Mouse (Mus musculus) stomach, postnatal 0 days (tissue): Measurements from ENCODE around the gene Gramd4. TPM values are rescaled to one million over a fixed set of nuclear protein-coding genes. Genes with fewer than 3 reads are reported as not detected.
A peak's percentile ranks its signal among the peaks of the same experiment; 100 is the strongest.

ENCODE experiments used
- ATAC-seq: fragments of 200-750 bp; cut with Nextera tagmentation; 2 replicates; pipeline ENCODE4 v1.8.0; 2017; ENCODE audit not compliant: low FRiP score, low TSS enrichment
- DNase-seq: peaks from one replicate; pipeline ENCODE4 v3.0.0-alpha.2; 2016; ENCODE audit warnings: low spot score
- H3K27ac ChIP-seq: fragments of 300-500 bp; sonication (generic); replicated peaks from 2 replicates; pipeline ENCODE4 v1.5.1; 2014; ENCODE audit warnings: mild to moderate bottlenecking, control low read depth
- H3K27me3 ChIP-seq: fragments of 300-500 bp; sonication (generic); 2 replicates; pipeline ENCODE4 v1.6.1; 2014; ENCODE audit warnings: low read length; ENCODE audit not compliant: control insufficient read depth, insufficient read depth
- H3K36me3 ChIP-seq: fragments of 300-500 bp; sonication (generic); 2 replicates; pipeline ENCODE4 v1.6.1; 2014; ENCODE audit warnings: low read length, mixed read lengths; ENCODE audit not compliant: control insufficient read depth, insufficient read depth
- H3K4me1 ChIP-seq: fragments of 300-500 bp; sonication (generic); replicated peaks from 2 replicates; pipeline ENCODE4 v1.6.1; 2014; ENCODE audit warnings: antibody characterized with exemption; ENCODE audit not compliant: control insufficient read depth, insufficient read depth
- H3K4me2 ChIP-seq: fragments of 300-500 bp; sonication (generic); replicated peaks from 2 replicates; pipeline ENCODE4 v1.6.1; 2014; ENCODE audit warnings: low read depth, mild to moderate bottlenecking, control low read depth, moderate library complexity
- H3K4me3 ChIP-seq: fragments of 300-500 bp; sonication (generic); 2 replicates; pipeline ENCODE4 v1.5.1; 2014; ENCODE audit warnings: low read depth, low read length, control low read depth
- H3K9ac ChIP-seq: fragments of 300-500 bp; sonication (generic); 2 replicates; pipeline ENCODE4 v1.6.1; 2014; ENCODE audit warnings: mild to moderate bottlenecking, low read length, control low read depth, mixed read lengths
- H3K9me3 ChIP-seq: fragments of 300-500 bp; sonication (generic); 2 replicates; pipeline ENCODE4 v1.6.1; 2016; ENCODE audit warnings: low read length; ENCODE audit not compliant: control insufficient read depth
- CTCF ChIP-seq: IDR thresholded peaks from 2 replicates; pipeline ENCODE4 v1.5.1; 2016; ENCODE audit warnings: antibody characterized with exemption, low read depth, mild to moderate bottlenecking, moderate library complexity
- EP300 ChIP-seq: optimal IDR thresholded peaks from 2 replicates; pipeline ENCODE3; 2016; ENCODE audit warnings: antibody characterized with exemption
- WGBS: fragments of 180-500 bp; shearing (Covaris S2); extraction: QIAGEN DNeasy Blood & Tissue Kit; methylation state at CpG from one replicate; pipeline ENCODE4 v1.1.7; 2014; 5-methylcytosine and 5-hydroxymethylcytosine counted together
- polyA plus RNA-seq: library from polyadenylated mRNA; unstranded; fragments of >200 nt; fragmentation: Nextera tagmentation; extraction: Ambion mirVana; gene quantifications from 2 replicates; pipeline ENCODE4 v1.2.1, GENCODE M21; 2015

Gramd4 gene
- polyA plus RNA-seq, 1 experiment from 2014 or later, result 11.1 TPM

- no peak for ATAC-seq
- no peak overlapping the region for H3K27ac ChIP-seq
- no peak for DNase-seq
- no peaks in the 10 kb centered on the region for H3K27me3 ChIP-seq
- WGBS, result 55% methylated on average over 8 of the region's 8 CpGs
- no peak overlapping the region for H3K9ac ChIP-seq
- TF ChIP-seq CTCF, result no peak
- TF ChIP-seq EP300, result no peak
- no peak overlapping the region for H3K4me2 ChIP-seq
- no peak overlapping the region for H3K4me3 ChIP-seq
- H3K9me3 ChIP-seq, result no peaks in the 10 kb centered on the region
- no peaks in the 10 kb centered on the region for H3K36me3 ChIP-seq
- peaks cover 9% of the 10 kb centered on the region for H3K4me1 ChIP-seq
Observed at GRCm38 (mm10) chr15:86109650-86110211, 52.2 kb downstream of the Gramd4 start.

GRCm38 (mm10) chr15:86110361-86111103, 53.0 kb downstream of the Gramd4 start:
- TF ChIP-seq EP300 (no peak), CTCF (no peak)
- Histone ChIP-seq H3K27ac (no peak overlapping the region), H3K36me3 (no peaks in the 10 kb centered on the region), H3K27me3 (no peaks in the 10 kb centered on the region), H3K4me3 (no peak overlapping the region), H3K9ac (no peak overlapping the region), H3K4me2 (no peak overlapping the region), H3K4me1 (peaks cover 9% of the 10 kb centered on the region), H3K9me3 (no peaks in the 10 kb centered on the region)
- ATAC-seq, result no peak
- no peak for DNase-seq
- WGBS, result 70% methylated on average over 10 of the region's 10 CpGs

- peak; percentile 30 for DNase-seq
- Histone ChIP-seq H3K4me2 (peak overlapping the region; percentile 14), H3K4me1 (peaks cover 9% of the 10 kb centered on the region), H3K4me3 (no peak overlapping the region), H3K9me3 (no peaks in the 10 kb centered on the region), H3K9ac (no peak overlapping the region), H3K36me3 (no peaks in the 10 kb centered on the region), H3K27ac (peak overlapping the region; percentile 59), H3K27me3 (no peaks in the 10 kb centered on the region)
- TF ChIP-seq CTCF (0 out of 2 replicates have a peak, but pooled peaks have one; percentile 3), EP300 (no peak)
- 20% methylated on average over 10 of the region's 10 CpGs for WGBS
- peak; percentile 31; the same call in 1 of the 2 replicates for ATAC-seq
Observed at GRCm38 (mm10) chr15:86112707-86113341, 55.3 kb downstream of the Gramd4 start.

GRCm38 (mm10) chr15:86113342-86113710, 55.8 kb downstream of the Gramd4 start:
- Histone ChIP-seq H3K4me1 (peaks cover 9% of the 10 kb centered on the region), H3K4me2 (peak overlapping the region; percentile 14; the same call in 1 of the 2 replicates), H3K27ac (peak overlapping the region; percentile 59), H3K9me3 (no peaks in the 10 kb centered on the region), H3K4me3 (no peak overlapping the region), H3K9ac (no peak overlapping the region), H3K36me3 (no peaks in the 10 kb centered on the region), H3K27me3 (no peaks in the 10 kb centered on the region)
- WGBS, result 19% methylated on average over 9 of the region's 9 CpGs
- TF ChIP-seq CTCF (no peak), EP300 (no peak)
- DNase-seq (no peak), ATAC-seq (0 out of 2 replicates have a peak, but pooled peaks have one; percentile 6)

- no peak for TF ChIP-seq EP300
- TF ChIP-seq CTCF, result no peak
- Histone ChIP-seq H3K4me2 (no peak overlapping the region), H3K9ac (no peak overlapping the region), H3K36me3 (peaks cover 3% of the 10 kb centered on the region), H3K4me3 (no peak overlapping the region), H3K9me3 (no peaks in the 10 kb centered on the region), H3K27ac (no peak overlapping the region), H3K4me1 (peaks cover 4% of the 10 kb centered on the region; the same call in 1 of the 2 replicates), H3K27me3 (no peaks in the 10 kb centered on the region)
- ATAC-seq (no peak), DNase-seq (no peak)
- WGBS, result 66% methylated on average over 5 of the region's 5 CpGs
Observed at GRCm38 (mm10) chr15:86116421-86116820, 58.9 kb downstream of the Gramd4 start.
